Mouse (Mus musculus): Measurements from ENCODE around the gene Cnn3.

DNA sequence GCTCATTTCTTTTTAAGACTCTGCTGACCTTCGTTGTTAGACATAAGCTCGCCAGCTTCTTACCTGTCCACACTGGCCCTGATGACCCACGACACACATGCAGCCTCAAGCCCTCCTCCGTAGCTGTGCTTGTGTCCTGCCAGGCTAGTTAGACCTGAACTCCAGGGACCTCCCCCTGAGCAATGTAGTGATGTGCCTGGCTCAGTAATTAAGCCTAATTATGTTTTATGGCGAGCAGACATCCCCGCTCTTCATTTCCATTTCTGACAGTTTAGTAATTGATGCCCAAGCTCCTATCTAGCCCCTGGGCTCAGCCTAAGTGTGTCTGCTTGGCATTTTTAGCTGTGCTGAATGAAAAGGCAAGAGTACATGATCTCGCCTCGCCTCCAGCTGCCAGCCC, 22.3 kb downstream of the Cnn3 start:
- TF ChIP-seq POLR2AphosphoS2 (IDR thresholded peaks at IDR 0.05; ENCODE audit: insufficient read length, low read depth): peak; percentile 65
- TF ChIP-seq POLR2A (IDR thresholded peaks at IDR 0.05; ENCODE audit: insufficient read length, low read depth): no peak
- no peak for TF ChIP-seq REST (IDR thresholded peaks at IDR 0.05; ENCODE audit: insufficient read depth, insufficient read length)
- TF ChIP-seq TCF12 (IDR thresholded peaks at IDR 0.05; ENCODE audit: insufficient read depth, poor library complexity, severe bottlenecking): no peak
- TF ChIP-seq MYOG (IDR thresholded peaks at IDR 0.05; ENCODE audit: control insufficient read depth in 1 of 3, insufficient read depth in 1 of 3, insufficient read length in 2 of 3, low read depth in 2 of 3): no peak
- TF ChIP-seq MAX (IDR thresholded peaks at IDR 0.05; ENCODE audit: low read depth): no peak
- TF ChIP-seq MYOD1 (IDR thresholded peaks at IDR 0.05; ENCODE audit: control insufficient read depth in 1 of 3, insufficient read length in 2 of 3, low read depth in 2 of 3): no peak
- no peak for TF ChIP-seq CEBPB (IDR thresholded peaks at IDR 0.05; ENCODE audit: insufficient read depth, poor library complexity, severe bottlenecking)
- TF ChIP-seq SRF (IDR thresholded peaks at IDR 0.05; ENCODE audit: control insufficient read depth, insufficient read length, low read depth): no peak

Data from myocyte (in vitro differentiated cells).